Mouse (Mus musculus) skeletal muscle tissue, adult 2 months (tissue): ENCODE data around the gene Dgkz.

Experiments
- DNase-seq: peaks from one replicate; pipeline ENCODE4 v3.0.0-alpha.2; 2012; ENCODE audit warnings: low read depth, low spot score

The Dgkz gene

DNA sequence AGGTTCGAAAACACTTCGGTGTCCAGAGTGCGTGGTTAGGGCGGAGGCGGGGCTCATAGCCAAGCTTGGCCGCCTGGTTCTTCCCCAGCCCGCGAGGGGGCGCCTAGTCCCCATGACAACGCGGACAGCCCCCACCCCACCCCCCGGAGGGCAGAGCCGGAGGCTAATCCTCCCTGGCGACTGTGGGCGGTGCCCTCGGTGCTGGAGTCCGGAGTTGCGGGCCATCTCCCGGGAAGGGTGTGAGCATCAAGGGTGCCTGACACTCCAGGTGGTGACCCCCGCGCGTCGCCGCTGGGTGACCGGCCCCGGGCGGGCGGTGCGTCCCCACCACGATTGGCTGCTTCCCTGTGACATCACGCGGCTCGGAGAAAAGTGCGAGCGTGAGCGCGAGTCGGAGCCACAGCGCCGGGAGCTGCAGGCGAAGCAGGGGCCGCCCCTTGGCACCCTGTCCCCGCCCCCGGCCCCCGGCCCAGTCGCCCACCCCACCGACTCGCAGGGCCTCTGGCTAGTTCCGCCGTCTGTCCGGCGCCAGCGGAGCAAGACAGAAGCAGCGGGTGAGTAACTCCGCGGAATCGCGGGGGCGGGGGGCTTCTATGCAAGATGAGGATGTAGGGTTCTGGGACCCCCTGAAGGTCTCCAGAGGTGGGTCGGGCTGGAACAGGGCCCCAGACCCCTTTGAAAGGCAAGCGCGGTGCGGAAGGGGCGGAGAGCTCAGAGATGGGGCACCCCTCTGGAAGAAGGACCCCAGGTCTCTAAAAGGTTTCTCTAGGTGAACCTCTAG, 53.7 kb downstream of the Dgkz start:
- DNase-seq = no peak

DNA sequence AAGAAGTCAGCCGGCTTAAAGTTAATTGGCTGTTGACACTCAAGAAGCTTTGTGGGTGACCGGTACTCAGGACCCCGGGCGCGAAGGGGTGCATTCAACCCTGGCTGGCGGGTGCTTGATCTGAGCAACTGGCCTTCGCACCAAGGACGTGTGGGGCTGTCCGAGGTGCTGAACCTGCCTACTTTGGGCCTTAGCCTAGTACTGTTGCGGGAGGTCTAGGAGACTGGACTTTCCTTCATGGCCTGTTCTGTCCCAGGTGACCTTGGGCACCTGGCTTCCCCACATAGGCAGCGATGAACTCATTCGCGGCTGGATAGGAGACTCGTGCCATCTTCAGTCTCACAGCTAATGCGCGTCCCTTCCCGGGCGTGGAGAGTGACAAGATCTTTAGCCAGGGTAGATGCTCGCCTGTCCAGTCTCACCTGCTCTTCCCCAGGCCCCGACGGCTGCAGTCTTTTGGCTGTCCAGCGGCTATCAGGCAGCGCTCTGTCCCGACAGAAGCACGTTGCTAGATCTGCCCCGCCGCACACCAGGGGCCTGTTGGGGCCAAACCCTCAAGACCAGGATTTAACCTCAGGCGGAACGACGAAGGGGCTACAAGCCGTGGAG, 54.4 kb downstream of the Dgkz start:
- no peak for DNase-seq

DNA sequence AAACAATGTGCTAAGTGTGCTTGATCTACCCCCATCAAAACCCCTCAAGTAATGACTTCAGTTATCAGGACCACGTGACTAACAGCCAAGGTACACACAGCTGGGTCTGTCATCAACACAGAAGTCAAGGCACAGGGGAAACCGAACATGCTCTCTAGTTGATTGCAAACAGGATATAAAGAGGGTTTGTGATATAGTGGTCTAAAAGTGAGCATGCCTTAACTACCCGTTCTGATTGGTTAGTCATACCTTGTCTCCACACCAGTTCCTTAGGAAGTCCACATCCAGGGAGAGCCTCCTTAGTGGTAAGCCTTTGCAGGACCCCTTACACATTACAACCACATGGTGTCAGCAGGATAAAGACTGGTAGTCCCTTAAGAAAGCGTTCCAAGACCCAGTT, 55.5 kb downstream of the Dgkz start:
- DNase-seq = no peak

DNA sequence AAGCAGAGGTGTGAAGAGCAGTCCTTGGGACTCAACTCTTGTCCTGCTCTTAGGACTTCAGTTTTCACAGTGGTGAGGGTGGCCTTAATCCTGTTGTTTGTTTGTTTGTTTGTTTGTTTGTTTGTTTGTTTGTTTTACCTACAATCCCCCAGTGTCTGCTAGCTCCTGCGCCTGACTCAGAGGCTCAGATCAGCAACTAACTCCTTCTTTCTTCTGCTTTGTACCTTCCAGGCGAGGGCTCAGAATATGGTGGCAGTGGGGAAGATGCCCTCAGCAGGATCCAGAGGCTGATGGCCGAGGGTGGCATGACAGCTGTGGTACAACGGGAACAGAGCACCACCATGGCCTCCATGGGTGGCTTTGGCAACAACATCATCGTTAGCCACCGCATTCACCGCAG, 58.6 kb downstream of the Dgkz start:
- DNase-seq = no peak

DNA sequence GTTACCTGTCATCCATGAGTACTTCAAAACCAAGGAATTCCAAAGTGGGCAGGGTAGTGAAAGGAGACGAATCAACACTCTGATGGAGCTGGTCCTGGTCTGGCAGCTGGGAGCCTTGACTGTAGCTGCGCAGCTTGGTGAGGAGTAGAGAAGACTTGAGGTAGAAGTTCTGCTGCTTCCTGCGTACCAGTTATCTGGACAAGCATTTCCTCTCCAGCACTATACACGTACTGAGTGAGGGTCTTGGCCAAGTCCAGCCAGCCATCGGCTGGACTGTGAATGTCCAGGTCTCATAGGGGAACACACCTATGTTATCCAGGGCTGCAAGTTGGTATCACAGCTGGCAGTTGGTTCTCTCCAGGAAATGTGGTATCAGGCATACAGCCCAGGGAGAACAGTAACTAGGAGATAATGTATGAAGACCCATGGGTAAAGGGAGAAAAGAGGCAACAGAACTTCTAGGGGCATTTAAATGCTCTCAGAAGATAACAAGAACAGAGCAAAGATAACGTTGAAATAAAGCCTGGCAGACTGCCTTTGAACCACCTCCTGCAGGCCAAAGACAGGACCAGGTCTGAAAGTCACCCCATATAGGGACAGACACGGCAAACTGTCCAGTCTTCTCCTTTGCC, 59.2 kb downstream of the Dgkz start:
- no peak for DNase-seq

DNA sequence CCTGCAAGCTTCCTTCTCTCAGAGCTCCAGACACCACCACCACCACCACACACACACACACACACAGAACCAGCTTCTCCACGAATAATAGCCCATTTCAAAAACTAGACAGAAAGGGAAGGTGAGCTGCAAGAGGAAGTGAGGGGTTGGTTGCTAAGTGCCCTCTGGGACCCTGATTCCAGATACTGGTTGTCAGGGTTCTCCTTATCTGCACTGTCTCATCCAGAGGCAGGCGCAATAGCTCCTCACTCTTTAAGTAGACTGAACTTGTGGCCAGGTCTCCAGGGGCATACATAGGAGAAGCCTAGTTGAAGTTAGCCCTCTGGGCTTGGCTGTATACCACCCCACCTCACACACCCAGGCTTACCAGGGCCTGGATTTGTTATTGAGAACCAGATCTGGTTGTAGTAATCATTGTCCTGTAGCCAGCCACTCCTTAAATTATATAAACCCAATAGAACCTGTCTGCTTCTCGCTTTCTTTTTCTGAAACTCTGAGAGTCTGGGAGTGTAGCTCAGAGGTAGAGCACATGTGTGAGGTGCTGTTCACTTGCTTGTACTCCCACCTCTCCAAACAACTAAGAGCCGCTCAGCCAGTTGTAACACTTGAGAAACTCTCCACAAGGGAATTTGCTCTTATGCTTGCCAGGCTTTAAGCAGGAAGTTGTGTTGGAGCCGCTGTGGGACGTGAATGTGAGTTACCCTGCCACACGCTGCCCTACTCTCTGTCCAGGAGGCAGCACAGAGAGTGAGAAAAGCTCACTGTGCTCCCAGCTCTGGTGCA, 62.1 kb downstream of the Dgkz start:
- DNase-seq = no peak

DNA sequence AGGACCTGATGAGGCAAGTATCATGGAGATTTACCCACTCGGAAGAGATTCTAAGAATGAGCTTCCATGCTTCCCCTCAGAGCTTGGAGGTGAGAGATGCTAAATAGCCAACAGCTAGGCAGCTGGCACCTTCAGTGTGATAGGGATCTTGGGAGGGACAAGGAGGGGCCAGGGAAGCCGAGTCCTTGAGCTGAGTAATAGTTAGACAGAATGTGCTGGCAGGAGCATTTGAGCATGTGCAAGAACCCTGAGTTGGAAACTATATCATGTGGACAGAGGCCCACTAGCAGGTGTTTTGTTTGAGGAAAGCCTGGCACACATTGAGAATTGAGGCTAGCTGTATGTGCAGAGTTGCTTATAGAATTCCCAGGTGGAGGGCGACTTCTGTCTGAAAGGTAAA, 63.0 kb downstream of the Dgkz start:
- DNase-seq = no peak

DNA sequence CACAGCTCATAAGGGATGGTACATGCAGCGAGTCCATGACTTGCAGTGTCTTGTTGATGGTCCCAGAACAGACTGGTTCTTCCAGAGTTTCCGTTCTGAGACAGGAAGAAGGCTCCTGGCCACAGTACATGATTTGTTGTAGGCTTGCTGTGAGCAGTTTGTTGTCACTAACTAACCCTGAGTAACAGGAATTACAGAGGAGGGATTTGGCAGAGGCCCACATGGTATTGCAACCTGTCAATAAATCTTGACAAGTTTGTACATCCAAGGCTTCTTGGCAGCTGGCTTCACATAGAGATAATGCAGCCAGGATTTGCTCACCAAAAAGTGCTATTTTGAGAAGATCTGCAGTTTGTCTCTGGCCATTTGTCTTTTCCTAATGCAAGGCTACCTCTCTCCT, 69.5 kb downstream of the Dgkz start:
- no peak for DNase-seq

DNA sequence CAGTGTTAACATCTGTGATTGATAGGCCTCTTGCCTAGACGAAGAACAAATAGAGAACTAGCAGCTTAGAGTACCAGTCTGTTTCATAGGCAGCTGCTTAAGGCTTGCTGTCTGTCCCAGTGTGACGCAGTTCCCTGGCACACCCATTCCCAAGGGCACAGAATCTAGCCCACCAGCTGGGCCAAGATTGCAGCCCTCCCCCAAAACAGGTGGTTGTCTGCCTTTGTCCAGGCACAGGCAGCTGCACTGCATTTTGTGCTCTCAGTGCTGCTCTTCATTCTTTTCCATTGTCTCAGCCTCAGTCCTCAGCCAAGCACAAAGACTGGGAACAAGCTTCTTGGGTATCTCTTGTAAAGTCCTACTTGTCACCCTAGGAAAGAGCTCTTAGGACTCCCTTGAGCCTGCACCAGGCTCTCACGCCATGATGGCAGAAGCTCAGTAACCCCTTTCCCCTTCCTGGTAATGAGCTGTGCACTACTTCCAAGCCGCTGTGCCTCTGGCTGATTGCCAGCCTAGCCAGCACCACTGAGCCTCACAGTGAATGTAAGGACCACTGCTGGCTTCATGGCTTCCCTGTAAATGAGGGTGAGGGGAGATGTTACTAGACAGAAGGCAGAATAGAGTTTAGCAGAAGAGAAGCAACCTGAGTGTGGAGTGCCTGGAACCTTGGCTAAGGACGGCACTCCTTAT, 70.9 kb downstream of the Dgkz start:
- DNase-seq = no peak

DNA sequence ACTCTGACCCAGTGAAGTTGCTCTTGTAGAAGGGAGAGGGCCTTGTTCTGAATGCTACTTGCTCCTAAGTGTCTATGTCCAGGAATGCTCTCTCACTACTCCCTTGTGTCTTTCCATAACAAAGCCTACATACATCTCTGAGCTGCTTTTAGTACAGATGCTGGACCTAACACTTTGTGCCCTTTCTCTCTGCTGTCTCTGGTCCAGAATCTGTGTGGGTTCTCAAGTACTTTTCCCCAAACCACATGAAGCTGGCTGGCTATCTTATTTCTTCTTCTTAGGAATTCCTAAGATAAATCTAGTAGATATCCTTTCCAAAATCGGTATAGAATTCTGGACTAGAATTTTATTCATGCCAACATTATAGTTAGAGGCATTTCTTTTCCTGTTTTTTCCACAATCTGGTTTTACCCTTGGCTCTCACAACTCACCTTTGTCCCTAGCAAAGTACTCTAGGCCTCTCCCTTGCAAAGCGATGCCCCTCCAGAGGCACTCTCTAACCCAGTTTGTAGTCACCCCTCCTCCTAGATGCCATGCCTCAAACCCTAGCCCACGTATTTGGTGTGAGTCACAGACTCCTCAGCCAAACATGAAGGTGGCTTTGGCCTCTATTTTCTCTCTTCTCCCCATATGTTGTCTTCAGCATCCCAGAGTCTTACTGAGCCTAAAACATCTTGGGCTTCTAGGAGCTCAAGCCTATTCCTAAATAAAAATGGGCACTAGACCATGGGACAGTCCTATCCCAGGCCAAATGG, 72.3 kb downstream of the Dgkz start:
- DNase-seq = no peak

DNA sequence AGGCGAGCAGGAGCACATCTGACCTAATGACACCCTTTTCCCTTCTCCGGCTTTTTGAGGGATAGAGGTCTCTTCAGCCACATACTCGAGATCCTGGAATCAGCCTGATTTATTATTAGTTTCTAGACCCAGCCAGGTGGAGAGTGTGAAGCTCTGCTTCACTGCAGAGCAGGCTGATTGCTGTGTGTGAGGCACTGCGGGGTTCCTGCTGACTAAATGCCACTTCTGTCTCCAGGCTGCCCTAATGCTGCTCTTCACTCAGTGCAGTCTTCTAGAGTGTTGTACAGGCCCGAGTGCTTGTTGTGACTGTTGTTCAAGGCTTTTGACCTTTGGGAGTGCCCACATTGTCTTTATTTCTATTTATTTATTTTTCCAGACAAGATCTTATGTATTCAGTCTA, 73.3 kb downstream of the Dgkz start:
- DNase-seq = no peak

DNA sequence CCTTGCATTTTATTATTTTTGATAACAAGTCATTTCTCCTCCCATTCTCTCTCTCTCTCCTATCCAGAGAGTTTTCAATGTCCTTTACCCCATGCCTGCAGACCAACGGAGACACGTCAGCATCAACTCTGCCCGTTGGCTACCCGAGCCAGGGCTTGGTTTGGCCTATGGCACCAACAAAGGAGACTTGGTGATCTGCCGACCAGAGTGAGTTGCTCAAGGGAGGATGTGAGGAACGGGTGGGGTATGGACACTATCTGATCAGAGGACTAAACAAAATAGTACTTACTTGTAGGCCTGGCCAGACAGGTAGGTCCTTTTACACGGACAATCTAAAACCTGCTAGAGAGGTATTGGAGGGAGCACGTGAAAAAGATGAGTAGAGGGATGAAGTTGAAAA, 75.2 kb downstream of the Dgkz start:
- DNase-seq = no peak

DNA sequence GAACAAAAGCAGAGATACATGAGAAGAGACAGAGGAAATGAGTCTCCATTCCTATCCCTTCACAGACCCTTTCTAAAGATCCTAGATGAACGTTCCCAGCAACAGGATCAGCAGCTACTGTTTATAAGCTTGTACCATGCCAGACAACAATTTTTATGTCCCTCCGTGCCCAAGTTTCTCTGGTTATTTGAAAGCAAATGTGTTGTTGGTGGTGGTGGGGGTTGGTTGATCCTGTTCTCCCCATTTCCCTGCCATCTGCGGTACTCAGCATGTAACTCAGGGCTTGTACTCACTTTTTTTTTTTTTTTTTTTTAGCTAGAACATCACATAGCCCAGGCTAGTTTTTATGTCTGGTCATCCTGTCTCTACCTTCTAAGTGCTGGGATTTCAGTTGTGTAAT, 76.5 kb downstream of the Dgkz start:
- DNase-seq = no peak

DNA sequence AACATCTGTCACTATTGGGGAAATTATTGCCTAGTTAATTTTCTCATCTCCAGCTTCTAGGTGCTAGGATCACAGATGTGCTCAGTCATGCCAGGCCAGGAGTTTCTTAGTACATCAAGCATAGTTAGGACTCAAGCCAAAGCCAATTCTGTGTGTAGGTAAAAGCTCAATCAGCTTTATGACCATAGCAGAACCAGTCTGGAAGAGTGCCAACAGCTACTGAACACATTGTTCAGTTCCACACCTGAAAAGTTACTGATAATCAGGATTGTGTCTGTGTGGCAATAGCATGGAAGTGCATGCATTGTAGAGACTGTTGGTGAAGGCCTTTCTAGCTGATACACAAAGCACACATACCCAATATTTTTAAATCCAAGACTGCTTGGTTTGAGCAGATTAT, 77.7 kb downstream of the Dgkz start:
- DNase-seq = no peak

DNA sequence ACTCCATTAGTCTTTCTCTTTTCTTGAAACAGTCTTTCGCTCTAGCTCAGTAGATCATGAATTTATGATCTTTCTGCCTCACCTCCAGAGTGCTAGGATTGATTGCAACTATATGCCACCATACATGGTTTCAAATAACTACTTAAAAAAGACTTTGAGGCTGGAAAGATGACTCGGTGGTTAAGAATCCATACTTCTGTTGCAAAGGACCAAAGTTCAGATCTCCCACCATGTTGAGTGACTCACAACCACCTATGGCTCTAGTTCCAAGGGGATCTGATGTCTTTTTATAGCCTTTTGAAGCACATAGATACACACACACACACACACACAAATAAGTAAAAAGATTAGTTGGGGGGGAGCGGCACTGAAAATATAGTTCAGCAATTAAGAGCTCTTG, 80.3 kb downstream of the Dgkz start:
- no peak for DNase-seq

DNA sequence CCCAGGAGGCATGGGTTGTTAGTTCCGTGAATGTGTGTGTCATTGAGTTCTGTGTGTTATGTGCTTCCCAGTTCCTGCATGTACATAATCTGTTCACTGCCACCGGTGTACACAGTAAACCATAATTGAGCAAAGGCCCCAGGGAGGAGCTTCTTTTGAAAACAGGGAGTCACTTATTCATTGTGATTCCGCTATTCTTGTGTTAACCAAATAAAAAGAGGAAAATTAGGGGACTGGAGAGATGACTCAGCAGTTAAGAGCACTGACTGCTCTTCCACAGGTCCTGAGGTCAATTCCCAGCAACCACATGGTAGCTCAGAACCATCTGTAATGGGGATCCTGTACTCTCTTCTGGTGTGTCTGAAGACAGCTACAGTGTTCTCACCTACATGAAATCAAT, 80.9 kb downstream of the Dgkz start:
- DNase-seq = no peak

DNA sequence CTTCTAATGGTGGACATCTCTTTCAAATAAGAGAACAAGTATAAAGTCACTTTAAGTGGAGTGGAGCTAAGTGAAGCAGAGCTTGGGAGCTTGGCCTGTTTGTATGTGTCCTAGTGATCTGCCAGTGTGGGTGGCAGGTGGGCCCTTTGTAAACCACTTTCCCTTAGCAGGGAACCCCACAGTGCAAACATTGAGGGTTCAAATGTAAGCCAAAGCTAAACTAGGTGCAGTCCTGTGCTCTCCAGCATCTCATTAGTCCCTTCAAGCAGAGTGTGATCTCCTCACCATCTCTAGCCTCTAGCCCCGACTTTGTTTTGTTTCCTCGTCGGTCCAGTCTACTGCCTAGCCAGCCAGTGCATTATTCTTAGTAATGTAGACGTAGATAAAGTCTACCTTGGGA, 91.0 kb downstream of the Dgkz start:
- no peak for DNase-seq

DNA sequence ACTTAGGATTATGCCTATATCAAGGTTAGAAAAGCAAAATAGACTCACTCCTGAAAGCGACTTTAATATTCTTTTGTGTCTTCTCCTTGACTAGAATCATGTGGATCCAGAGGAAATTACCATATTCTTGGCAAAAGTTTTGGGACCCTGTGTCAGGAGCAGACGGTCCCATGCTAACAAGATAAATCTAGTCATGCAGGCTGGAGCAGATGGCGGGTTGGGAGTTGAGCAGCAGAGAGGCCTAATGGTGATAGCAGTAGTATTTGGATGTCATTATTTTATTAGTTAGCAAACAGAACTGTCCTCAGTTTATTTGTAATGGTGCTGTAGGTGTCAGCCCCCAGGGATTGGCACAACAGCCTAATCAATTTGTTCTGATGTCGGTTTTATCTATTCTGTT, 91.7 kb downstream of the Dgkz start:
- no peak for DNase-seq
